Mouse (Mus musculus): ENCODE measurements around the gene Fut1. TPM values are rescaled to one million over a fixed set of nuclear protein-coding genes. Genes with fewer than 3 reads are reported as not detected.
A peak's percentile ranks its signal among the peaks of the same experiment; 100 is the strongest.

Gene Fut1
- total RNA-seq (2021) = under 1 TPM; 0.13 to 0.30 TPM

- intact Hi-C loops (cut with DNase I) = no loop called here
- no peak for DNase-seq (ENCODE audit: extremely low spot score in 1 of 2, low spot score in 2 of 2)
These were observed at the start of gene Fut1 for GRCm38 (mm10) chr7:45617042-45617695. Gene Fut1, plus strand, starts transcription at chr7:45617289.

DNA sequence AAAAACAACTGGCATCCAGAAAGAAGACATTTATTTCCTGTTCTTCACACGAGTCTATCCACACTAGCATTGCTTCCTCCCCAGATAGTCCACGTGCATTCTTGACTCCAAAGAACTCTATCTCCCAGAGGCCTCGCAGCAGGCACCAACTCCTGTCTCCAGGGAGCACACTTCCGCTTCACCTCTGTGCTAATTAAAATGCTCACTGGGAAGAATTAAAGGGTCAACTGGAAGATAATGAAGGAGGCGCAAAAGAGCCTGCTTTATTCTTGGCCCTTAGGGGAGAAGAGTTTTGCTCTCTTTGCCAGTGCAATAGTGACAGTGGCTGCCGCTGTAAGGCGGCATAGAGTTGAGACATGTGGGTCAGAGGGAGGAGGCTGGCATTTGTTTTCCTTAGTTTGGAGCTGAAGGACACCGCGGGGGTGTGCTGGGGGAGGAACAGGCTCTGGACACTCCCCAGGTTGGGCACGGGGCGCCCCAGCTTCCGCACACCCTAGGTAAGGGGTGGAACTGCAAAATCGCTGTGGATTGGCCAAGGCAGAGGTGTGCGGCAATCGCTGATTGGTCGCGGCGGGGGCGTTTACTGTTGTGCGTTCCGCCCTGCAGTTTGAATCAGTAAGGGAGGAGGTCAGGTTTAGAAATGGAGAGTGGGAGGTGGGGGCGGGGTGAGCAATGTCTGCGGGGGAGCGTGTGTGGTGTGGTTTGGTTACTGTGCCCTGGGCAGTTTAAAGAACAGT is 49.1 kb upstream of the Fut1 start:
- DNase-seq (ENCODE audit: extremely low spot score in 1 of 2, low spot score in 2 of 2) = peak; percentile 84 to 94
- intact Hi-C loops (cut with DNase I) = no loop called here

DNA sequence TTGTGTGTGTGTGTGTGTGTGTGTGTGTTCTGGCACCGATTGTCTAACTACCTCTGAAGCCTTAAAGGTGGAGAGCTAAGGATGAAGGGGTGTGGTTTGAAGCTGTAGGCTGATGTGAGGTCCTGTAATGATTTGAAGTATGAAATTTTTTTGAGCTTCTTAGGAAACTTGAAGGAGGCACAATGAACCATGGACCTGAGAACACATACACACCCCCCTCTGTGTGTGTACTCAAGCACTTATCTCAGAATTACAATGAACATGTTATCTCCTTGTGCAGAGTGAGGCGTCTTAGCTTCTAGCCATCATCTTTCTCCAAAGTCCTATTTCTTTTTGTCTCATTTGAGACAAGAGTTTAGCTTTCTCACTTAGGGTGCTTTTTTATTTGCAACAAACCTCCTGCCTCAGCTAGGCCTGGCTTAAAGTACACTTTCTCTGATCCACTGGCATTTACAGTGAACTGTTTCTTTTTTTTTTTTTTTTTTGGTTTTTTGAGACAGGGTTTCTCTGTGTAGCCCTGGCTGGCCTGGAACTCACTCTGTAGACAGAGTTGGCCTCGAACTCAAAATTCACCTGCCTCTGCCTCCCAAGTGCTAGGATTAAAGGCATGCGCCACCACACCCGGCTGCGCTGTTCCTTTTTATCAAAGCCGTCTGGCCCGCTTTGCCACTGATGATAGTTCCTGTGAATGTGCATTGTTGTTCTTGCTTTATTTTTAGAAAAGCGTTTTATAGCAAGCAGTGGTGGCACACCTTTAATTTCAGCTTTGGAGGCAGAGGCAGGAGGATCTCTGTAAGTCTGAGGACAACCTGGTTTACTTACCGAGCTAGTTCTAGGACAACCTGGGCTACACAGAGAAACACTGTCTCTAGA is 48.3 kb upstream of the Fut1 start:
- no peak for DNase-seq (ENCODE audit: extremely low spot score in 1 of 2, low spot score in 2 of 2)
- intact Hi-C loops (cut with DNase I) = no loop called here

- DNase-seq (ENCODE audit: extremely low spot score in 1 of 2, low spot score in 2 of 2) = peak; percentile 43 to 89
- intact Hi-C loops (cut with DNase I) = no loop called here
These were observed 46.9 kb upstream of the Fut1 start, which contains the start of gene Bcat2 for GRCm38 (mm10) chr7:45570103-45570741. Gene Bcat2, plus strand, starts transcription at chr7:45570153.

DNA sequence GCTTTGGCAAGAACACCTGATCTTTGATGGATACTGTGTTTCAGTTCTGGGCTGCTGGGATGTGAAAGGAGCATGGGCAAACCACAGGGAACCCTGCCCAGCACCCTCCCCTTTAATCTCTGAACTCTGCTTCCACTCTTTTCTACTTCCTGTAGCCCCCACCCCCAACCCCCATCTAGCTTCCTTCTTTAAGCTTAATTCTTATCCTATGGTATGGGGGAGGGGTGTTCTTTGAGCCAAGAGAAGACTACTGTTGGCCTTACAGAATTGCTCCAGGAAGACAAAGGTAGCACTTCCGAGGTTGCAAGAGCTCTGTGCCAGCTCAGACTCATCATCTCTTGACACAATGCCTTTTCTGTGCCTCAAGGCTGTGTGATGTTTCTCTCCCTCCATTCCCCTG is 45.1 kb upstream of the Fut1 start:
- DNase-seq (ENCODE audit: extremely low spot score in 1 of 2, low spot score in 2 of 2) = no peak
- intact Hi-C loops (cut with DNase I) = no loop called here

GRCm38 (mm10) chr7:45573954-45574353 is 43.1 kb upstream of the Fut1 start:
- no peak for DNase-seq (ENCODE audit: extremely low spot score in 1 of 2, low spot score in 2 of 2)
- intact Hi-C loops (cut with DNase I) = no loop called here

DNA sequence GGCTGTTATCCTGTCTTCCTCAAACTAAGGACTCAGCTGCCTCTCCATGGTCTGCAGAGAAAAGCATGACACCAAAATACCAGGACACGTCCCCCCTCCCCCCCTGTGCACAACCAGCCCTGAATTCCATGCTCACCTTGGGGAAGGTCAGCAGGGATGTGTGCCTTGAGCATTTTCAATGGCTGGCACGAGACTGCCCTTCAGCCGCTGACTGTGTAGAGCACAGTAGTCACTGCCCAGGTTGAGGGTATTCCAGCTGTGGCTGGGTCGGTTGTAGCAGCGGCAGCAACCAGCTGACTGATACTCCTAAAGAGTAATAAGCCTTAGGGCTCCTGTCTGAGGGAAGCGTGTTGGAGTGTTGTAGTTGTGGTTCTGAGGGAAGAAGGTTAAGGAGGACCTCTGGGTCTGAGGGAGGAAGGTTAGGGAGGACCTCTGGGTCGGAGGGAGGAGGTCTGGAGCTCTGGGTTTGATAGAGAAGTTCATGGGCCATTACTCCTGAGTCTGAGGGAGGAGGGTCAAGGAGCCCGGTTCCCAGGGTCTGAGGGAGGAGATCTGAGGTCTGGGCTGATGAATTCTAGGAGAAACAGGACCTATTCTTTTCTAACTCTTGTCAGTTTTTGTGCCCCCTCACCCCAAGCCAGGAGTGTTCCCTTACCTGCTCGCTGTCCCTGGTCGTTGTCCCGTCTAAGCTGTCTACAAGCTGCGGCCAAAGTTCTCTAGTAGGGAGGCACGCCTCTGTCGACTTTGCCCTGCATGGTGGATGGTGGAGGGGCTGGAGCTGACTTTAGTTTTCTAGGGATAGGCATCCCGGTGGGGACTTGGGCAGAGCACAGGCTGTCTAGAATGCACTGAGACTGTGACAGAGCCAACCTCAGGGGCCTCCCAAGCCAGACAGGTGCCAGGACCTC is 42.4 kb upstream of the Fut1 start:
- no peak for DNase-seq (ENCODE audit: extremely low spot score in 1 of 2, low spot score in 2 of 2)
- intact Hi-C loops (cut with DNase I) = no loop called here

DNA sequence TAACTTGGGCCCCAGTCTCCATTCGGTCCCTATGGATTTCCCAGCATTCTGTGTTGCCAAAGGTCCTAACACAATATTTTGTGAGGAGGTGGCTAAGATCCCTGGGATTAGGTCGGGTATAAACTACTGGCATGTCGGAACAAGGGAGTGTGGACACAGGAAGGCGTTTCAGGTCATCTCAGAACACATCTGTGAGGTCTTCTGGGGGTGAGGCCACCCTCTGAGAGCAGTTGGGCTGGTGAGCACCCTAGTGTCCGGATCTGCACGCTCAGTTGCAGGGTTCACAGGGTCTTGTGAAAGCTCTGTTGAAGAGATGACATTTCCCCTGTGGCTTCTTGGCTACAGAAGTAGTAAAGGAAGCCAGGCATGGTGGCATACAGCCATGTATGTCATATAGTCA is 31.2 kb upstream of the Fut1 start:
- no peak for DNase-seq (ENCODE audit: extremely low spot score in 1 of 2, low spot score in 2 of 2)
- intact Hi-C loops (cut with DNase I) = no loop called here

GRCm38 (mm10) chr7:45587631-45588592 is 29.2 kb upstream of the Fut1 start:
- intact Hi-C loops (cut with DNase I) = no loop called here

GRCm38 (mm10) chr7:45589173-45589572 is 27.9 kb upstream of the Fut1 start:
- intact Hi-C loops (cut with DNase I) = no loop called here
- peak; percentile 96 to 98 for DNase-seq (ENCODE audit: extremely low spot score in 1 of 2, low spot score in 2 of 2)

More at GRCm38 (mm10) chr7:45587631-45588592, 29.2 kb upstream of the Fut1 start:
- no peak for DNase-seq (ENCODE audit: extremely low spot score in 1 of 2, low spot score in 2 of 2)

- DNase-seq (ENCODE audit: extremely low spot score in 1 of 2, low spot score in 2 of 2) = no peak
- intact Hi-C loops (cut with DNase I) = loop anchor here (5.0 kb wide), 1 partner anchor 33 kb away; no protein-coding TSS in a partner anchor
These were observed 27.2 kb upstream of the Fut1 start for GRCm38 (mm10) chr7:45589898-45590297.

DNA sequence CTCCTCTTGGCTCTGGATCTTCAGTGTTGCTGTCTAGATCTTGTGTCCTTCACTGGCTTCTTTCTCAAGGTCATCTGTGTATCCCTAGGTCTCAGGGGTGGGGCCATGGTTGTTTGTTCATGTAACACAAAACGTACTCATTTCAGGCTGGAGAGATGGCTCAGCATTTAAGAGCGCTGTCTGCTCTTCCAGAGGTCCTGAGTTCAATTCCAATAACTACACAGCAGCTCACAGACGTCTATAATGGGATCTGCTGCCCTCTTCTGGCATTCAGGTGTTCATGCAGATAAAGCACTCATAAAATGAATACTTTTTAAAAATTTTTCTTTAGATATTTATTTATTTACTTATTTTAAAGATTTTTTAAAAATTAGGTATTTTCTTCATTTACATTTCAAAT is 26.2 kb upstream of the Fut1 start:
- intact Hi-C loops (cut with DNase I) = loop anchor here (5.0 kb wide), 1 partner anchor 34 kb away; no protein-coding TSS in a partner anchor
- no peak for DNase-seq (ENCODE audit: extremely low spot score in 1 of 2, low spot score in 2 of 2)

GRCm38 (mm10) chr7:45591880-45592279 is 25.2 kb upstream of the Fut1 start:
- intact Hi-C loops (cut with DNase I) = loop anchor here (5.0 kb wide), 1 partner anchor 35 kb away; no protein-coding TSS in a partner anchor
- DNase-seq (ENCODE audit: extremely low spot score in 1 of 2, low spot score in 2 of 2) = no peak

DNA sequence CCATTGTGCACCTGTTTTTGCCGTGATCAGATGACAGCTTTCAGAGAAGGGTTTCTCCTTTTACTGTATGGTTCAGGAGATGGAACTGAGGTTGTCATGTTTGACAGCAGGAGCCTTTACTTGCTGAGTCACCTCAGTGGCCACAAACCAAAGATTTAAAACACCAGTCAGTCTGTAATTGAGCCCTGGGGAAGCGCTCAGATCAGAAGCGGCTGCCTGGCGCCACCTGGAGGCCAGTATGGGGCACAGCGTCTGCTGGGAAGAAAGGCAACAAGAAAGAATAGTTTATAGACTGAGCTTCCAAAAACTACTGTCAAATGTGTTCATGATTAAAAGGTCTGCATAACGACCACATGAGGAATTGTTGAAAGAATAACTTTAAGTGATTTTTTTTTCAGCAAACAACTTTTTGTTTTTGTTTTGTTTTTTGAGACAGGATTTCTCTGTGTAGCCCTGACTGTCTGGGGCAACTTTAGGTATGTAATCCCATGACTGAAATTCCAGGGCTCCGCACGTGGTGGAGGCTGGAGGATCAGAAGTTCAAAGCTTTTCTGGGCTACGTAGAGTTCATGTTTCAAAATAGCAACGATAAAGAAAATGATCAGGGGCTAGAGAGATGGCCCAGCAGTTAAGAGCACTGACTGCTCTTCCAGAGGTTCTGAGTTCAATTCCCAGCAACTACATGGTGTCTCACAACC is 23.8 kb upstream of the Fut1 start:
- intact Hi-C loops (cut with DNase I) = loop anchor here (5.0 kb wide), 1 partner anchor 36 kb away; no protein-coding TSS in a partner anchor
- DNase-seq (ENCODE audit: extremely low spot score in 1 of 2, low spot score in 2 of 2) = peak; percentile 61 to 72

- intact Hi-C loops (cut with DNase I) = no loop called here
- no peak for DNase-seq (ENCODE audit: extremely low spot score in 1 of 2, low spot score in 2 of 2)
These were observed 21.9 kb upstream of the Fut1 start for GRCm38 (mm10) chr7:45595176-45595575.

GRCm38 (mm10) chr7:45596107-45596506 is 21.0 kb upstream of the Fut1 start:
- no peak for DNase-seq (ENCODE audit: extremely low spot score in 1 of 2, low spot score in 2 of 2)
- intact Hi-C loops (cut with DNase I) = loop anchor here (2.0 kb wide), 1 partner anchor 17 kb away; no protein-coding TSS in a partner anchor
